Mouse (Mus musculus): Measurements from ENCODE around the gene Cdc25b.

DNA sequence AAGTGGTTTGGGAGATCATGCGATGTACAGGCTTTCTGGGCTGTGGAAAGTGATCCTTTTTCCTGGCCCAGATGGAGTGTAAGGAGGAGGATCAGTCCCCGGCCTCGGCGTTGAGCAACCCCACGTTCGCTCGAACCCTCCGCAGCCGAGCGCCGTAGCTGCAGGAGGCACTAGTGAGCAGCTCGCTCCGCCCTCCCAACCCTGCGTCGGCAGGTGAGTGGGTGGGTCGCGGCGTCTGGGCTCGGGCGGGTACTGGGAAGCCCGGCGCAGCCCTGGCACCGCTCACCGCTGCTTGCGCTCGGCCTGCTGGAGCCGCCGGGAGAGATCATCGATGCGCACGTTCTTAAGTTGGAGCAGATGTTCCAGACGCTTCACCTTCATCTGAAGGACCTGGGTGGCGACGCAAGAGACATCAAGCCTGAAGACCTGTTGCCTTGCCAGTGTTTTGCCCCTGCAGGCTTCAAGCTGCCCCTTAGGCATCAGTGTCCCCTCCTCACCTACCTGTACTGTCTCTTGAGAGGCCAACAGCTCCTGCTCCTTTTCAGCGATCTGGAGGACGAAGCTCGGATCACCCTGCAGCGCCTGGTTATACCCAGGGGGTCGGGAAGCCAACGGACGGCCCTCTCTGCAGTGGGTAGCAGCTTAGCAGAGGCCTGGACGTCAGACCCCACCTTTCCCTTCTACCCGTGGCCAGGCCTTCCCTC lies 15.2 kb upstream of the Cdc25b start:
- no peak for TF ChIP-seq CTCF (IDR thresholded peaks at IDR 0.05; ENCODE audit: low read depth)
- no peak for TF ChIP-seq EP300 (IDR thresholded peaks at IDR 0.05; ENCODE audit: low read depth)
